Mouse (Mus musculus): ENCODE measurements around the gene Ak1.
A peak's percentile ranks its signal among the peaks of the same experiment; 100 is the strongest.

The Ak1 gene

GRCm38 (mm10) chr2:32658873-32659272 lies 37.3 kb downstream of the Ak1 start:
- no peak for DNase-seq

- DNase-seq, result peak; percentile 86
Observed at GRCm38 (mm10) chr2:32661509-32662107, 40.0 kb downstream of the Ak1 start.

GRCm38 (mm10) chr2:32662291-32662690 lies 40.7 kb downstream of the Ak1 start:
- no peak for DNase-seq

- DNase-seq, result no peak
Observed at GRCm38 (mm10) chr2:32665345-32665744, 43.8 kb downstream of the Ak1 start.

- DNase-seq, result no peak
Observed at GRCm38 (mm10) chr2:32665853-32666252, 44.3 kb downstream of the Ak1 start.

GRCm38 (mm10) chr2:32667775-32668174 lies 46.2 kb downstream of the Ak1 start:
- DNase-seq, result no peak

GRCm38 (mm10) chr2:32668176-32668575 lies 46.6 kb downstream of the Ak1 start:
- DNase-seq, result no peak

GRCm38 (mm10) chr2:32669876-32670275 lies 48.3 kb downstream of the Ak1 start:
- DNase-seq, result no peak

- DNase-seq, result no peak
Observed at GRCm38 (mm10) chr2:32671147-32671546, 49.6 kb downstream of the Ak1 start.

- no peak for DNase-seq
Observed at GRCm38 (mm10) chr2:32671907-32672595, 50.5 kb downstream of the Ak1 start.

GRCm38 (mm10) chr2:32673176-32673917 lies 51.8 kb downstream of the Ak1 start:
- DNase-seq, result peak; percentile 84

GRCm38 (mm10) chr2:32676821-32677220 lies 55.3 kb downstream of the Ak1 start:
- DNase-seq, result no peak

- no peak for DNase-seq
Observed at GRCm38 (mm10) chr2:32677683-32678082, 56.1 kb downstream of the Ak1 start.

GRCm38 (mm10) chr2:32680051-32680451 lies 58.5 kb downstream of the Ak1 start:
- no peak for DNase-seq

GRCm38 (mm10) chr2:32680961-32681650 lies 59.5 kb downstream of the Ak1 start:
- no peak for DNase-seq

GRCm38 (mm10) chr2:32681754-32682153 lies 60.2 kb downstream of the Ak1 start:
- DNase-seq, result no peak

- DNase-seq, result no peak
Observed at GRCm38 (mm10) chr2:32682721-32683417, 61.3 kb downstream of the Ak1 start.

GRCm38 (mm10) chr2:32683701-32684100 lies 62.1 kb downstream of the Ak1 start:
- DNase-seq, result no peak

Measured in lung, postnatal 36 days (tissue).